In genomic region chr8:125040587-125041375, GRCm38 (mm10) we compare ENCODE assay signal across 24 mouse cellular contexts. TPM values are rescaled to one million over a fixed set of nuclear protein-coding genes. Genes with fewer than 3 reads are reported as not detected.
DNase-seq lines count a peak whose midpoint lies in the region; ATAC-seq and TF ChIP-seq lines count a peak whose summit lies in the region.
"Had no signal": no experiment of that assay in that cellular context is flagged by ENCODE, and none has a peak within 500 bp of the region (broad histone marks: within the 10 kb centered on the region; RNA-seq: fewer than 3 reads in every experiment).

No protein-coding gene starts in this region.

- TF ChIP-seq EP300 in lung, postnatal 0 days (IDR thresholded peaks at IDR 0.05), result no peak

- H3K27ac ChIP-seq in neural tube, embryonic 11.5 days (ENCODE audit: low read depth, low read length), result 0 out of 2 replicates have a peak overlapping the region, but pooled peaks have one; percentile 23
- no peak overlapping the region for H3K27ac ChIP-seq in neural tube, embryonic 15.5 days (replicated peaks)
- no peak overlapping the region for H3K27ac ChIP-seq in embryonic facial prominence, embryonic 14.5 days (replicated peaks; ENCODE audit: low read depth, low read length)
- no peak overlapping the region for H3K27ac ChIP-seq in lung, postnatal 0 days (ENCODE audit: low read length)
- H3K27ac ChIP-seq: forebrain, embryonic 15.5 days; hindbrain, embryonic 15.5 days; layer of hippocampus, adult 2 months; limb, embryonic 12.5 days had no signal

- WGBS in neural tube, embryonic 11.5 days, result 69% methylated on average over 15 of the region's 15 CpGs
- WGBS in neural tube, embryonic 15.5 days, result 82% methylated on average over 15 of the region's 15 CpGs
- WGBS in embryonic facial prominence, embryonic 14.5 days, result 53% methylated on average over 15 of the region's 15 CpGs
- WGBS in lung, postnatal 0 days, result 67% methylated on average over 15 of the region's 15 CpGs

- no peak for ATAC-seq in neural tube, embryonic 11.5 days (ENCODE audit: insufficient read depth, low FRiP score, low TSS enrichment)
- no peak for ATAC-seq in neural tube, embryonic 15.5 days (ENCODE audit: low FRiP score)
- ATAC-seq in embryonic facial prominence, embryonic 14.5 days (ENCODE audit: low read depth), result no peak
- ATAC-seq in lung, postnatal 0 days, result no peak
- ATAC-seq: forebrain, embryonic 15.5 days; intestine, embryonic 16.5 days; liver, postnatal 0 days had no signal

- H3K9ac ChIP-seq in neural tube, embryonic 11.5 days (ENCODE audit: low read length), result no peak overlapping the region
- no peak overlapping the region for H3K9ac ChIP-seq in neural tube, embryonic 15.5 days (replicated peaks)
- no peak overlapping the region for H3K9ac ChIP-seq in embryonic facial prominence, embryonic 14.5 days (ENCODE audit: low read depth, low read length)
- no peak overlapping the region for H3K9ac ChIP-seq in lung, postnatal 0 days (replicated peaks; ENCODE audit: low read depth)
- H3K9ac ChIP-seq: forebrain, embryonic 15.5 days; hindbrain, embryonic 15.5 days; limb, embryonic 12.5 days; liver, postnatal 0 days had no signal

- peaks cover 5% of the 10 kb centered on the region for H3K36me3 ChIP-seq in neural tube, embryonic 11.5 days (ENCODE audit: control insufficient read depth, insufficient read depth, low read length)
- H3K36me3 ChIP-seq in neural tube, embryonic 15.5 days, result peaks cover 32% of the 10 kb centered on the region
- peaks cover 35% of the 10 kb centered on the region for H3K36me3 ChIP-seq in embryonic facial prominence, embryonic 14.5 days (ENCODE audit: control insufficient read depth, insufficient read depth, low read length)
- no peaks in the 10 kb centered on the region for H3K36me3 ChIP-seq in lung, postnatal 0 days (ENCODE audit: insufficient read depth, low read length)

- H3K4me2 ChIP-seq in neural tube, embryonic 11.5 days (ENCODE audit: low read depth), result no peak overlapping the region
- no peak overlapping the region for H3K4me2 ChIP-seq in neural tube, embryonic 15.5 days
- H3K4me2 ChIP-seq in embryonic facial prominence, embryonic 14.5 days (ENCODE audit: low read depth, low read length), result no peak overlapping the region
- H3K4me2 ChIP-seq in lung, postnatal 0 days (replicated peaks; ENCODE audit: low read depth, low read length), result no peak overlapping the region
- H3K4me2 ChIP-seq: forebrain, embryonic 15.5 days; hindbrain, embryonic 15.5 days; limb, embryonic 12.5 days; liver, embryonic 11.5 days; midbrain, embryonic 11.5 days had no signal

- peak; percentile 36 for DNase-seq in adrenal gland, postnatal 14 days
- DNase-seq in adrenal gland, postnatal 4 days (ENCODE audit: low spot score in 2 of 2), result no peak
- DNase-seq in neural tube, embryonic 11.5 days (ENCODE audit: low spot score), result no peak
- peak; percentile 61 for DNase-seq in embryonic facial prominence, embryonic 14.5 days (ENCODE audit: low spot score)
- DNase-seq in right cerebral cortex, adult 18-20 months, result no peak
- no peak for DNase-seq in gastrocnemius, adult 8-10 months (ENCODE audit: low spot score in 2 of 2)
- no peak for DNase-seq in lung, postnatal 0 days (ENCODE audit: low spot score)
- DNase-seq: adrenal gland, postnatal 25 days; cerebellum, adult 11 months; cerebellum, adult 9-11 months; gastrocnemius, postnatal 14 days; heart, postnatal 4 days; kidney, postnatal 14 days; liver, postnatal 0 days; retina, postnatal 1 day; thymus, postnatal 36 days had no signal

- H3K27me3 ChIP-seq in neural tube, embryonic 11.5 days (ENCODE audit: control insufficient read depth, insufficient read depth, low read length), result no peaks in the 10 kb centered on the region
- no peaks in the 10 kb centered on the region for H3K27me3 ChIP-seq in neural tube, embryonic 15.5 days (replicated peaks)
- H3K27me3 ChIP-seq in embryonic facial prominence, embryonic 14.5 days (replicated peaks; ENCODE audit: control insufficient read depth, insufficient read depth, low read length), result no peaks in the 10 kb centered on the region
- no peaks in the 10 kb centered on the region for H3K27me3 ChIP-seq in lung, postnatal 0 days (replicated peaks; ENCODE audit: insufficient read depth, low read length)
- H3K27me3 ChIP-seq: forebrain, embryonic 15.5 days; hindbrain, embryonic 15.5 days; limb, embryonic 12.5 days had no signal

- no peak overlapping the region for H3K4me3 ChIP-seq in neural tube, embryonic 11.5 days (ENCODE audit: low read depth, low read length)
- H3K4me3 ChIP-seq in neural tube, embryonic 15.5 days (replicated peaks), result no peak overlapping the region
- no peak overlapping the region for H3K4me3 ChIP-seq in embryonic facial prominence, embryonic 14.5 days (ENCODE audit: low read depth, low read length)
- H3K4me3 ChIP-seq in lung, postnatal 0 days (ENCODE audit: low read depth, low read length), result no peak overlapping the region
- H3K4me3 ChIP-seq: forebrain, embryonic 15.5 days; hindbrain, embryonic 15.5 days; layer of hippocampus, adult 2 months; limb, embryonic 12.5 days had no signal

- no peaks in the 10 kb centered on the region for H3K9me3 ChIP-seq in neural tube, embryonic 11.5 days (ENCODE audit: control insufficient read depth, low read length)
- H3K9me3 ChIP-seq in neural tube, embryonic 15.5 days (replicated peaks), result no peaks in the 10 kb centered on the region
- 0 out of 2 replicates have a peak, but pooled peaks cover 3% of the 10 kb centered on the region for H3K9me3 ChIP-seq in embryonic facial prominence, embryonic 14.5 days (ENCODE audit: control insufficient read depth, low read length)
- H3K9me3 ChIP-seq in lung, postnatal 0 days (ENCODE audit: low read length), result no peaks in the 10 kb centered on the region
- H3K9me3 ChIP-seq: forebrain, embryonic 15.5 days; hindbrain, embryonic 15.5 days had no signal

- no peaks in the 10 kb centered on the region for H3K4me1 ChIP-seq in neural tube, embryonic 11.5 days (ENCODE audit: control insufficient read depth, insufficient read depth, low read length)
- H3K4me1 ChIP-seq in neural tube, embryonic 15.5 days, result no peaks in the 10 kb centered on the region
- peaks cover 15% of the 10 kb centered on the region; the same call in 1 of the 2 replicates for H3K4me1 ChIP-seq in embryonic facial prominence, embryonic 14.5 days (ENCODE audit: control insufficient read depth, insufficient read depth, low read length)
- no peaks in the 10 kb centered on the region for H3K4me1 ChIP-seq in lung, postnatal 0 days (ENCODE audit: insufficient read depth, low read depth, low read length)
- H3K4me1 ChIP-seq: forebrain, embryonic 15.5 days; hindbrain, embryonic 15.5 days had no signal

- no peak for TF ChIP-seq CTCF in lung, postnatal 0 days (IDR thresholded peaks at IDR 0.05)

RNA-seq across cellular contexts. Expression of gene Disc1, which starts 13.2 kb away (rescaled TPM):
- total RNA-seq in adrenal gland, postnatal 14 days (2021), result 3.4 and 3.8 TPM in 2 replicates
- total RNA-seq in adrenal gland, postnatal 4 days (2021), result 1 to 10 TPM; 4.1 to 4.8 TPM
- 0.94 and 1.2 TPM in 2 replicates for polyA plus RNA-seq in neural tube, embryonic 11.5 days (2014; fragmentation: Nextera tagmentation; extraction: Ambion mirVana)
- 1.8 TPM in 2 replicates for polyA plus RNA-seq in neural tube, embryonic 15.5 days (2015; fragmentation: Nextera tagmentation; extraction: Ambion mirVana)
- 1.5 and 1.6 TPM in 2 replicates for polyA plus RNA-seq in embryonic facial prominence, embryonic 14.5 days (2014; fragmentation: Nextera tagmentation; extraction: Ambion mirVana)
- 1 to 10 TPM in 3 of 4 experiments, under 1 TPM in 1; 0.73 to 1.3 (median 1.2) TPM for total RNA-seq in gastrocnemius, adult 8-10 months (2022)
- 0.97 and 1.0 TPM in 2 replicates for polyA plus RNA-seq in lung, postnatal 0 days (2015; fragmentation: Nextera tagmentation; extraction: Ambion mirVana)

RNA-seq across cellular contexts. Expression of gene Tsnax, which starts 28.0 kb away (rescaled TPM):
- 74.1 and 74.7 TPM in 2 replicates for total RNA-seq in adrenal gland, postnatal 14 days (2021)
- 10 to 100 TPM; 83.6 to 88.4 TPM for total RNA-seq in adrenal gland, postnatal 4 days (2021)
- 147 and 155 TPM in 2 replicates for polyA plus RNA-seq in neural tube, embryonic 11.5 days (2014; fragmentation: Nextera tagmentation; extraction: Ambion mirVana)
- polyA plus RNA-seq in neural tube, embryonic 15.5 days (2015; fragmentation: Nextera tagmentation; extraction: Ambion mirVana), result 176 and 192 TPM in 2 replicates
- polyA plus RNA-seq in embryonic facial prominence, embryonic 14.5 days (2014; fragmentation: Nextera tagmentation; extraction: Ambion mirVana), result 130 and 138 TPM in 2 replicates
- 10 to 100 TPM; 82.7 to 94.0 (median 89.4) TPM for total RNA-seq in gastrocnemius, adult 8-10 months (2022)
- polyA plus RNA-seq in lung, postnatal 0 days (2015; fragmentation: Nextera tagmentation; extraction: Ambion mirVana), result 60.6 and 63.3 TPM in 2 replicates

Comparison
In these comparisons a context has a peak if more than half of its experiments do, and no peak if none do; other contexts are left out.
1. DNase-seq: peak in adrenal gland, postnatal 14 days (single experiment) and embryonic facial prominence, embryonic 14.5 days (single experiment); none in adrenal gland, postnatal 4 days (0 of 2), neural tube, embryonic 11.5 days (single experiment), right cerebral cortex, adult 18-20 months (single experiment), gastrocnemius, adult 8-10 months (0 of 2) and lung, postnatal 0 days (single experiment).